Mouse (Mus musculus) heart, adult 8-10 months (tissue): Measurements from ENCODE around the gene Gm11992. TPM values are rescaled to one million over a fixed set of nuclear protein-coding genes. Genes with fewer than 3 reads are reported as not detected.

Experiments
- DNase-seq: peaks from one replicate; pipeline ENCODE4 v3.0.0; 2022; ENCODE audit warnings: low spot score
- total RNA-seq, 4 experiments: library from RNA; stranded (reverse); gene quantifications; 2 replicates each; pipeline ENCODE4 v1.2.4; 2022

Gene Gm11992
- total RNA-seq = 1 to 10 TPM in 1 of 4 experiments, under 1 TPM in 3; 0.34 to 2.0 (median 0.82) TPM

- peak; percentile 72 for DNase-seq
Observed at GRCm38 (mm10) chr11:9048011-9048702, at the start of gene Gm11992. Gene Gm11992 (plus strand): TSS chr11:9048594.

GRCm38 (mm10) chr11:9008761-9009160 lies 39.6 kb upstream of the Gm11992 start:
- no peak for DNase-seq

GRCm38 (mm10) chr11:9010416-9010815 lies 38.0 kb upstream of the Gm11992 start:
- no peak for DNase-seq

GRCm38 (mm10) chr11:9010853-9011339 lies 37.5 kb upstream of the Gm11992 start, which contains the start of gene Hus1:
Gene Hus1 (minus strand): TSS chr11:9011191.
- DNase-seq = peak; percentile 85

- DNase-seq = no peak
Observed at GRCm38 (mm10) chr11:9011348-9011747, 37.0 kb upstream of the Gm11992 start.

GRCm38 (mm10) chr11:9014740-9015139 lies 33.7 kb upstream of the Gm11992 start:
- no peak for DNase-seq

GRCm38 (mm10) chr11:9018491-9019267 lies 29.7 kb upstream of the Gm11992 start:
- no peak for DNase-seq

GRCm38 (mm10) chr11:9020207-9020606 lies 28.2 kb upstream of the Gm11992 start:
- DNase-seq = no peak

- DNase-seq = no peak
Observed at GRCm38 (mm10) chr11:9024782-9025181, 23.6 kb upstream of the Gm11992 start.

GRCm38 (mm10) chr11:9025211-9025610 lies 23.2 kb upstream of the Gm11992 start:
- peak; percentile 35 for DNase-seq

- no peak for DNase-seq
Observed at GRCm38 (mm10) chr11:9031530-9031929, 16.9 kb upstream of the Gm11992 start.

- no peak for DNase-seq
Observed at GRCm38 (mm10) chr11:9046546-9046945, 1.8 kb upstream of the Gm11992 start.

GRCm38 (mm10) chr11:9047044-9047443 lies 1.4 kb upstream of the Gm11992 start:
- peak; percentile 72 for DNase-seq

- DNase-seq = no peak
Observed at GRCm38 (mm10) chr11:9048703-9049060, 288 bp downstream of the Gm11992 start, which contains the start of gene Sun3. Gene Sun3 (minus strand): TSS chr11:9048991.

GRCm38 (mm10) chr11:9050241-9050640 lies 1.8 kb downstream of the Gm11992 start:
- DNase-seq = no peak

GRCm38 (mm10) chr11:9051895-9052294 lies 3.5 kb downstream of the Gm11992 start:
- DNase-seq = no peak

- DNase-seq = no peak
Observed at GRCm38 (mm10) chr11:9056937-9057336, 8.5 kb downstream of the Gm11992 start.

- DNase-seq = no peak
Observed at GRCm38 (mm10) chr11:9057711-9058110, 9.3 kb downstream of the Gm11992 start.

GRCm38 (mm10) chr11:9060029-9060428 lies 11.6 kb downstream of the Gm11992 start:
- no peak for DNase-seq

- DNase-seq = no peak
Observed at GRCm38 (mm10) chr11:9060484-9060883, 12.1 kb downstream of the Gm11992 start.

- no peak for DNase-seq
Observed at GRCm38 (mm10) chr11:9076444-9076843, 28.1 kb downstream of the Gm11992 start.

GRCm38 (mm10) chr11:9113189-9113588 lies 64.8 kb downstream of the Gm11992 start:
- DNase-seq = no peak
